Mouse (Mus musculus) frontal cortex, postnatal 25 days (tissue): ENCODE measurements around the gene Pxk.

Experiments used
- DNase-seq, 2 experiments: peaks; one replicate each; pipeline ENCODE4 v3.0.0; 2022; ENCODE audit warnings: low spot score in 2 of 2

Gene Pxk

DNA sequence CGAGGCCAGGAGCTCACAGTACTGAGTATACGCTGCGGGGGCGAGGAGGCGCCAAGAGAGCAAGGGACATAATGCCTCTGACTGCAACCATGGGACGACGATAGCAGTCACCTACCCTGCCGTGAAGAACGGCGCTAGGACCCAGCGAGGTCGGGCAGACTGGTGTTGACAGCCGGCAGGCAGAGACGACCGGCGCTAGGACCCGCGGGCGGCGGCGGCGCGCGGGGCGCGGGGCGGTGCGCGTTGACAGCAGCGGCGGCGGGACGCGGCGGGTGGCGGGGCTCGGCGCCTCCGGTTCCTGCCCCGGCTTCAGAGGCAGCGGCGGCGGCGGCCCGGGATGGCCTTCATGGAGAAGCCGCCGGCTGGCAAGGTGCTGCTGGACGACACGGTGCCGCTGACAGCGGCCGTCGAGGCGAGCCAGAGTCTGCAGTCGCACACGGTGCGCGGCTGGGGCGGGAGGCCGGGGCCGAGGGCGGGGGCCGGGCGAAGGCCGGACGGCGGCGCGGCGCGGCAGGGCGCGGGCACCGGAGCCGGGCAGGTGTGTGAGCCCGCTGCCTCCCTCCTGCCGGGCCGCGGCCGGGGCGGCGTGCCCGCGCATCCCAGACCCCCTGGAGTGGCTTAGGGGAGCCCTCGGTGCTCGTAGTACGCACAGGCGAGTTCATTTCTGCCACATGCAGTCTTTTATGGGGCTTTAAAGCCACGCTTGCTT is at the start of gene Pxk:
Pxk (plus strand) TSS at position 234 of the 709 bp plus-strand sequence.
- DNase-seq, result peak; percentile 80 to 86

DNA sequence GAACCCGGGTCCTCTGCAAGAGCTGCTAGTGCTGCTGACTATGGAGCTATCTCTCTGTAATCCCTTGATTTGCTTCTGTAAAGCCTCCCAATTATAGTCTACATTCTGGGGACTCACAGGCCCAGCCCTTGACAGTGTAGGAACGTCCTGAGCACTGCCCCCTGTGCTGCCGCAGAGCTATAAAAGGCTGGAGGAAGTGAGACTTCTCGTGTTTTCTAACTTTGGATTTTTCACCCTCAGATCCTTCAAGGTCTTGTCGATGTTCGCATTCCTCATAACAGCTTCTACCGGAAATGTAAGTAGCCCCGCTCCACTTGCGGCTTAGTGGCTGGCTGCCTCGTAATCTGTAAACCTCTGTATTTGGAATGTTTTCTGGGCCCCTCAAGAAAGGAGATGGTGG is 48.7 kb upstream of the Pxk start:
- DNase-seq, result no peak

DNA sequence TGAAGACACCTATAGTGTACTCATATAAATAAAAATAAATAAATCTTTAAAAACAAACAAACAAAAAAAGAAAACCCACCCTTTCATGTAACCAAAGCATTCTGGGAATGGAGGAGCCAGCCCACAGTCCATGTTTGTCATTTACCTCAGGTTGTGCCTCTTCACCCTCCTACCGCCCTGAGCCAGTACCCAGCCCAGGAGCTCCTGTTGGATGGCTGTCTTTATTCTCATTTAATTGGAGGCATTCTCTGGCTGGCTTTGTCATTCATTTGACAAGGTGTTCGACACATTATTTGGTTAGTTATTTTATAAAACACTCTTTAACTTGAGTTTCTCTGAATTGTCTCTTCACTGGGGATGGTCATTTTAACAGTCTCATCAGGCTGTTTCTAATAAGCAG is 46.1 kb upstream of the Pxk start:
- DNase-seq, result no peak

DNA sequence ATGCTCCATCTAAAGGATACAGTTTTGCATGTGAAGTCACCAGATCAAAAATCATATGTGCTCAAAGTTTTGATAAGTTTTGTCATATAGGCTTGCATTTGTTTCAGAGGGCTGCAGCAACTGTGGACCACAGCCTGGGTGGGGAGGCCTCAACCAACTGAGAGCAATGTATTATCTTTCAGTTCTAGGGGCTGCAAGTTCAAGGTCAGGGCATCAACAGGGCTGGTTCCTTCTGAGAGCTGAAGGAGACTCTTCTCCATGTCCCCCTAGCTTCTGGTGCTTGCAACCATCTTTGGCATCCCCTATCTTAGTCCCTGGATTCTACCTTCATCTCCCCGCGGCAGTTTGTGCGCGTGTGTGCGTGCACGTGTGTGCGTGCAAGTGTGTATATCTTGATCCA is 45.4 kb upstream of the Pxk start:
- DNase-seq, result no peak

DNA sequence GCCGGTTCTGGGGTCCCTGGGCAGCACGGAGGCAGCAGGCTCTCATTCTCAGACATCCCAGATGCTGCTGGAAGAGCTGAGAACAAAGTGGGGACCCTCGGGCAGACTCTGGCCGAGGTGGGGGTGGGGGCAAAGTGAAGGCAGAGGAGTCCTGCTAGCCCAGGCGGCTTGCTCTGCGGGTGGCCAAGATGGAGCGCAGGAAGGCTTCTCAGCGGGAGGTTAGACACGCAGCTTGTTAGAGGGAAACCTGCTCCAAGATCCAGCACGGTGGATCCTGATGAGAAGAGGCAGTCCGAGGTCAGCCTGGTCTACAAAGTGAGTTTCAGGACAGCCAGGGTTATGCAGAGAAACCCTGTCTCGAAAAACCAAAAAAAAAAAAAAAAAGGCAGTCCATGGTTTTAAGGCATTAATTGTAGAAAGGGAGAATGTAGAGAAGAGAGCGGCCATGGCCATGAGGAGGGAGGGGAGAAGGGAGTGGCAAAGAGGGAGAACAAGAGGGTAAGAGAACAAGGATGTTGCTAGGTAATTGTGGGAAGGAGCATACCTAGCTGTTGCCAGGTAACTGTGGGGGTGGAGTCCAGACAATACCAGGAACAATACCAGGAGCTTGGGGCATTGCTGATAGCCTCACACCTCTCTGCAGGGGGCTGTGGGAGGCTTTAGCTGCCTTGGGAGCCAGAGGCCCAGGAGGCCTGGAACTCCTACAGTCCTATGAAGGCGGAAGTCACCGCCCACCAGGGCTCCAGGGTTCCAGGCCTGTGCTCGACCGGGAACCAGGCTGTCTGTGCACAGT is 43.5 kb upstream of the Pxk start:
- no peak for DNase-seq

DNA sequence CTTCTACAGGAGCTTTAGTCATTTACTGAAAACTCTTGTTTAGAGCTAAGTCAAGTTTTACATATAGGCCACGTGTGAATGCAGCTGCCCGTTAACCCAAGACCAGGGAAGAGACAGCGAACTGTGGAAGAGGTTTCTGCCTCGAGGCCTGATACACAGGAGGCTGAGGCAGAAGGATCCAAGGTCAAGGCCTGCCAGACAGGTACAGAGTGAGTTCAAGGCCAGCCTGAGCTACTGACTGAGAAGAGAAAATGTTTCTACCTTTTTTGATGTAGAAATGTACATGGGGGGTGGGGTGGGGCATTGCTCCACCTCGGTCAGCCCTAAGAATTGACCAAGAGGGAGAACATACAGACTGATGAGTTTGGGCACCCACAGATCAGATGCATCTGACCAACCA is 41.9 kb upstream of the Pxk start:
- DNase-seq, result no peak

DNA sequence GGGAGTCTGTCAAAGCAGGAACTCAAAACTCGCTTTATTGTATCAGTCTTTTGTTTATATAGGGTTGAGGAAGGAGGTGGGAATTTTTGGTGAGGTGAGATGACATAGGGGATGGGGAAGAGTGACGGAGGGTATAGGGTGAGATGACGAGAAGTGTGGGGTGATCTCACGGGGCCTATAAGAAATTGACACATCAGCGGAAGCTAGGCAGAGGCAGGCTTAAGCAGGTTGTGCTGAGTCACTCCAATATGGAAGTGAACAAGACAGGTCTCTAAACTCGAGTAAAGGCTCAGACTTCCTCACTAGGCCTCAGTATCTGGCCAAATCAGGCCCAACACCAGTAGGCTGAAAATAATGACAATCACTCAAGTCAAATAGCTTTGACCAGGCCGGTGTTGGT is 38.1 kb upstream of the Pxk start:
- no peak for DNase-seq

DNA sequence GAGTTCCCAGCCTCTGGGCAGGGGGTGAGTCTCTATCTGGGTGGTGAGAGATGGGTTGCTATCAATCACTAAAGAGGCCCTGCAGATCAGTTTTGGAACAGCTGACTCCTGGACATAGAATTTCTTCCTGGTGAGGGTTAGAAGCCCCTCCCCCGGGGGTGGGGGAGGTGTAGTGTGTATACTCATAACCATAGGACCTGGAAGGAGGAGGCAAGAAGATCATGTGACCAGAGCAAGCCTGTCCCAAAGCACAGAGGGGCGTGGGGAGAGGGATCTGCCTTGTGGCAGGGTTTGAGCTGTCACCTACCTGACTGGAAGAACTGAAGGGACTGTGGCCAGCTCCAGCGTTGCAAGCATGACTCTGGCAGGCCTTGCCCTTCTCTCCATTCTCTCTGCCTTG is 35.9 kb upstream of the Pxk start:
- no peak for DNase-seq

DNA sequence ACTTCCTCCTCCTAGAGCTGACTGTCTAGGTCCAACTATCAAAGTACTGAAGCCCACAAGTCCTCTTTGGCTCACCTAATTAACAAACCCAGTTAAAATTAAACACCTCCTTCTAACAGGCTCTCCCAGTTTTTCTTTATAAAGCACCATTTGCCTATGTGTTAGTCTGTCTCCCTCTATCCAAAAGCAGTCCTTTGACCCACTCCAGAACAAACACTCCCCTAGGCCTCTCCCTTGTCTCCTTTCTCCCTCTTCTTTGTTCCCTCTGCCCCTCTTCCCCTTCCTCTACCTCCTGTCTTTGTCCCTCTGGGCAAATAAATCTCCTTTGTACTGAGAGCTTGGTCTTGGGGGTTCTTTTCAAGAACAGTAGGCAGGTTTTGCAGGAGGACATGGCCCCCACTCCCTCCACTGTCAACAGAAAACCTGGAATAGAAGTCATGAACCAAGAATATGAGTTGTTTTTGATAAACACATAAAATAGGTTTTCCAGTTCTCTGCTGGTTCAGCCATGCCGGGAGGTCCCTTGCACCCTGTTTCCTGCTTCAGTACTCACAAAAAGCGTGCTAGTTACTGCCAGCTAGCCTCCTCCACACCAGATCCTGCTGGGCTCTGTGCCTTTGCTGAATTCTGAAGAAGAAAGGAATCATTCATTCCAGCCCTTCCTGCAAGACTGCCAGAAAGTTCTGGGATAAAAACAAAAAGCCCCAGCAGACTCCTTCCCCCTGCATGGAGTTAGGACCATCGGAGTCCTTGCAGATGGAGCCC is 35.3 kb upstream of the Pxk start:
- peak in 1 of 2 experiments; percentile 23 for DNase-seq

DNA sequence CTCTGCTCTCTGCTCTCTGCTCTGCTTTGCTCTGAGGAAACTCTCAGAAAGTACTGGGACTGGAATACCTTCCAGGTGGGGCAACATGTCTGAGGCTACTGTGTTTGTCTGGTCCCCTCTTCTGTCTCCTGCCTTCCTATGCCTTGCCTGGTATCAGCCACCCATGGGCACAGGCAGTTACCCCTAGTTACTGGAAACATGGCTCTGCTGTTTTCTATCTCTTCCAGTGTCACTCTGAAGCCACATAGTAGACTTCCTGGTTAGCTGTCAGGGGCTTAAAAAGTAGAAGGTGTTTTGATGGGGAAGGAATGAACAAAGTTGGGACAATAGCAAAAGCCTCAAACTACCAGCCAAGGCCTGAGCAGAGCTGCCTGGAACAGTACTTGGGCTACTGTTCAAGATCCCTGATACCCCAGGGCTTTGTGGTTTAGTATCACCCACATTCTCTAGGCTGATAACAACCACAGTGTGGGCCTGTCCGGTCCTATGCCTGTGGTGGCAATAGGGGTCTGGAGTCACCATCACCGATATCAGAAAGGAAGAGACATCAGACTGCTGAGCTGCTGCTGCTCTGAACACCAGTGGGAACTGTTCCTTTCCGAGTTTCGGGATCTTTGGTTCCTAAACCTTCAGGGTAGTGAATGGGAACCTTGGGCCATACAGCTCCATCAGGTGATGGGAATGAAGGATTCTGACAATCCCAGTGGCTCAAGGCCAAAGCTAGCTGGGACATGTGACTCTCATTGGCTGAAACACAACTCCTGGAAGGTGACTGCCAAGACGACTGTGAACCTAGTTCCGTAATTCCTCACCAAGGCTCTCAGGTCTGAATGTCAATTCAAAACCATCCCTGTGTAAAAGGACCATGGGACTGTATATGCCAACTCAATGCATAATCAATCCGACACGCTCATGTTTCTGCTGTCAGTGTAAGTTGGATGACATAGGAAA is 33.9 kb upstream of the Pxk start:
- DNase-seq, result no peak

DNA sequence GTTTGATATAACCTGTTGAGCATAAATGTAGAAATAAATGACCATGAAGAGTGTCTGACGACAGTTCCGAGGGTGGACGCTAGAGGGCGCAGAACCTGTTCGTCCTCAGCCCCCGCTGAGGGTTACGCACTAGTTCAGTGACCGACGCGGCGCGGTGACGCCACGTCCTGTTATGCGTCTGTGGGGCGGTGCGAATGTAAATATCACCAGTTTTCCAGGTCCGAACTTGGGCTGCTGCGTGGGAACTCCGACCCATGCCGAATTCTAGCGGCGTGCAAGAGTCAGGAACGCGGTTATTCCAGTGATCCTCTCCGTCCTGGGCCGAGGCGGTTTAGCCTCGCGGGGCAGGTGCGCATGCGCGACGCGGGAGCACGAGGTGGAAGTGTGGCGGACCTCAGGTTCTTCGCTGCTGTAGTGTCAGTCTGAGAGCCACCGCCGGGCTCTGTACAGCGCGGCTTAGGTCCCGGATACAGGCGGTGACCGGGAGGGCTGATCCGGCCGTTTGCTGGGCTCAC is 17.8 kb upstream of the Pxk start, which contains the start of gene Rpp14:
Rpp14 (plus strand) TSS at position 203 of the 515 bp plus-strand sequence.
- DNase-seq, result peak; percentile 96 to 98

DNA sequence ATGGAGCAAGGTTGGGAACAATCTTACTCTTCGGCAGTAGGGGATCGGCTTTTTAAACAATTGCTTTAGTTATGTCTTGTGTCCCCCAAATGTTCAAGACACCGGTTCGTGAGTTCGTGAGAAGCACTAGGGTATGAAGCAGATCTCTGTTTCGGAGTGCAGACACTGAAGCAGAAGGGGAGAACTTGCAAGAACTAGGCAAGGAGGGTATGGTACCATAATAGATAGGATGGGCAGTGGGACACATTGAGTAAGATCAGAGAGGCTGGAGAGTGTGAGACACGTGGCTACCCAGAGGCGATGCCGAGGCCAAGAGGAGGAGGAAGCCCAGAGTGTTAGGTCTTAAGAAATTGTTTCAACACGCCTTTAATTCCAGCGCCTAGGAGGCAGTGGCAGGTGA is 17.3 kb upstream of the Pxk start:
- no peak for DNase-seq

DNA sequence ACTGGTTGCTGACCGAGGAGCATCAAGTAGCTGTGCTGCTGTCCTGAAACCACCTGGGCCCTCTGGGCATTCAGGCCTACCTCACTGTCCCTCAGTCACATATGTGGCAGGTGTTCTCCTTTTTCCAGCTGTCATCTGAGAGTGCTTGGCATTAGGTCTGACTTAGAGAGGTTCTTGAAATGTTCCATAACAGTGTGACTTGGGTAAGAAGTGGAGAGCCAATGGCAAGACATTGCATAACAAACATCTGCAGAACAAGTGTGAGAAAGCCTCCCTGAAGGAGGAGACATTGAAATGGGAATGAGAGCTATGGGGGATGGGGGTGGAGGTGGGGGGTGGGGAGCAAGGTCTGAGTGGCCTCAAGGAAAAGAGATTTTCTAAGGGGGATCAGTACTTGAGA is 15.1 kb upstream of the Pxk start:
- no peak for DNase-seq

DNA sequence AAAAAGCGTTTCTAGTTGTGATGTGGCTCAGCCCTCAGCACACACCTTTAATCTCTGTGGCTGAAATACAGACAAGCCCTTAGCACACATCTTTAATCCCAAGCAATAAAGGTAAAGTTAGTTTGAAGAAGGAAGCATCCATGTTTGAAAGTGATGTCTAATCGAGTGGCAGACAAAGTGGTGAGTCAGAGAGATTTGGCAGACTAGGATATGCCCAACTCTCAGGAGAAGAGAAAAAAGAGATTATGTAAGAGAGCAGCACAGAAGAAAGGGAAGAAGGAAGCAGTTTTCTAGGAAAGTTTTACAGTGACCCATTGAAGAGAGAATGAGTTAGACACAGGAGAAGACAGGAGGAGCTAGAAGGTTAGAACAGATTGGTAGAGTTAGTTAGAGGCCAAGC is 9.0 kb upstream of the Pxk start:
- DNase-seq, result no peak

DNA sequence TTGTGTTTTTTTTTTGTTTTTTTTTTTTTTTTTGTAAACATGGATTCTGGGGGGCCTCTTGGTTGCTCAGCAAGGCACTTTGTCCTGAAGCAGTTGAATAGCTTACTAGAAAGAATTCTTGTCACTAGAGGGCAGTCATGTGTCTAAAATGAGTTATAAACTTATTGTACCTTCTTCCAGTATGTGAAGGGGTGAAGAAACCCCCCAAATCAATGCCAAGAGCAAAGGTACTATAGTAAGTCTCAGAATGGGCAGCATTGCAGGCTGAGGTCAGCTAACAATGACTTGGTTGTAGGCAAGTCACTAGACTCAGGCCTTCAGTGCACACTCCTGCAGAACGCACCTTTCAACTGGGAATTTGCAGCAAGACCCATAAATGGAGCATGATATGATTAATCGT is 5.4 kb upstream of the Pxk start:
- no peak for DNase-seq

DNA sequence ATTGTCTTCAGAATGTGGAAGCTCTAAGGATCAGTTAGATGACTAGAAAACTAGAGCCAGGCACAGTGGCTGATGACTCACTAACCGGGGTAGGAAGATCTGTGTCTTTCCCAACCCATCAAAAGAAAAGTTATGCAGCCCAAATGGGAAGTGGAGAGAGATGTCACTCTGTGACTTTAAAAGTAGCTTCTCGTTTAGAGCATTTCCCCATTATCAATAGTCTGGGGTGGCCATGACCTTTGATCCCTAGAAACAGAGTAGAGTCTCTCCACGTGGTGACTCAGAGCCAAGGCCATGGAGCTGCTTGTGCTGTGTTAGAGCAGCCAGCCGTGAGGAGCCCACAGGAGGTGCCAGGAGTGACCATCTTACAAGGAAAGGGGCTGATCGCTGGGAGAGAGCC is 4.6 kb upstream of the Pxk start:
- DNase-seq, result no peak

DNA sequence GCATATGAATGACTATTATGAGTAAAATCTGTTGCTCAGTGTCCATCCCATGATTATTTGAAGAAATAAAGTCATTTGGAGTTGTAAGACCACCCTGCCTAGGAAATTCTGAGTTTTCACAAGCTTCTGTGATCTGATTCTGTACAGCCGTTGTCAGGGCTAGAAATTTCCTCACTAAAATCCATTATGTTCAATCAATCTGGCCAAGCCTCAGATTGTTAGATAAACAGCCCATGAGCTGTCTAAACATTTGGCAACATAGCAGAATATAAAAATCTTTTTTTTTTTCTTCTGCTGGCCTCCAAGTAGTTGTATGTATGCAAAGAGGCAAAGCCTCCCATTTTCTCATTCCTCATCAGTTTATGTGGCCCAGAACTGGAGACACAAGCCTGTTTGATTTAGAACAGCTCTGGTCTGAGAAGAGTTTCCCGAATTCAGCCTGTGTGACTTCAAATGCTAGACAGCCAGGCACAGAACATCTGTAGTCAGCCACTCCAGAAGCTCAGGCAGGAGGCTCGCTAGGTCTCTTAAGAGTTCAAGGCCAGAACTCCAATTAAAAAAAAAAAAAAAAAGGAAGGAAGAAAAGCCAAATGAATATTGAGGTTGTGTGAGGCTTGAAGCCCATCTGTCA is 3.0 kb upstream of the Pxk start:
- DNase-seq, result no peak

DNA sequence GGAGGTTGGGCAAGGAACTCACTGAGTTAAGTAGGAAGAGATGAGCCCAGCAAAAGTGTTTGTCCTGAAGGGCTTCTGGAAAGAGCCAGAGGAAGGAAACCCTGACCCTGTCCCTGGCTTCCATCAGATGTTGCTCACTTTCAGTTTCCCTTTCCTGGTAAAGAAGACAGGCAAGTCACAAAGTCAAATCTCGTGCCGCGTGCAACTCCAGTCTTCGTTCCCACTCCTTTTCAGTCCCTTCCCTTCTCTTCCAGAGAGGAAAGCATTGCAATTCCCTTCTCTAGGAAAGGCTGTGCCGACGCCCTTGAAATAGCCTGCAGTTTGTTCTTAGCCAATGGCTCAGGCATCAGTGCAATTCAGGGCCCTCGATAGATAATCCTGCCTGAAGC is 2.5 kb upstream of the Pxk start:
- no peak for DNase-seq

DNA sequence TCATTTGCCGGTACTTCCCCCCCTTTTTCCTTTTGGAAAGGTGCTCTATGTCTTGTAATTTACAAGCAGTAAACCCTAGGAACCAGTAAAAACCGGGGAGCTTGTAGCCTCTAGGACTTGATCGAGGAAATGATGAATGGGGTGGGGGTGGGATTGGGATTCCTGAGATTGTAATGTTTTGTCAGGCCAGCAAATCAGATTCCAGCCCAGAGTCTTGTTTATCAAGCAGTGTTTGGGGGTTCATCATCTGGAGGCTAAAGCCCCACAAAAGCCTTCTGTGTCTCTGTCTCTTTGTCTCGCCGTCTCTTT is 630 bp downstream of the Pxk start:
- no peak for DNase-seq

DNA sequence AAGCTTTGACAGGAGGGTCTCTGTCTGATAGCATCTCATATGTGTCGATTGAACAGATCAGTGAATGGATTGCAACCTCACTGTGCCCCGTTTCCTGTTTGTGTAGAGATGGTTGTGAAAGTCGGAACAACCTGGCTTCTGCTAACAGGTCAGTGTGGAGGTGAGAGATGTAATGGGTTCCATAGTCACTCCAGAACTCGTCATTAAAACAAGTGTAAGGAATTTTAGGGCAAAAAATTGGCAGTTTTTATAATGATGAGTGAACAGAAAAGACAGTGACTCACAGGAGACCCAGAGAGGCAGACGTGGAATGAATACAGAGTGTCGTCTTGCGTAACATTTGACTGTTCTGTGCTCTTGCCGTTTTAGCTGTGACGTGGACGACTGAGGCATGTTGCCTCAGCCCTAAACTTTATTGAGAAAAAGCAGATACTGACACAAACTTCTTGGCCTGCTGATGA is 1.6 kb downstream of the Pxk start:
- no peak for DNase-seq

DNA sequence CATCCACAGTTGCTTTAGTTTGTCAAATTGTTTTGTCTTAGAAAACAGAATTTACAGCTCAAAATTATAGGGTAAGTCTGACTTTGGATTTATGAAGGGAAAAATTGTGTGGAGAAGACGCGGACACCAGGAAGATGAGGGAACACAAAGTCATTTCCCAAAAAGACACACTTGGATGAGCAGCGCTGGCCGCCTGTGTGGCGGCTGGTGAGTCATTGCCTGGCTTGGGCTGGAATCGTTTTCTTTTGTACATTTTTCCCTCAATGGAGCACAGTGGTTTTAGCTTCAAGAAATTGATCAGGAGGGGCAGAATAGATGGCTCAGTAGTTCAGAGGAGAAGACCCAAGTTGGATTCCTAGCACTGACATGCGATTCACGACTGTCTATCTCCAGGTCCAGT is 3.9 kb downstream of the Pxk start:
- DNase-seq, result no peak
